Mouse (Mus musculus): ENCODE data around the gene Mettl16. TPM values are rescaled to one million over a fixed set of nuclear protein-coding genes. Genes with fewer than 3 reads are reported as not detected.

Gene Mettl16
- 40.6 TPM for polyA plus RNA-seq (2017; shearing (Covaris generic))

DNA sequence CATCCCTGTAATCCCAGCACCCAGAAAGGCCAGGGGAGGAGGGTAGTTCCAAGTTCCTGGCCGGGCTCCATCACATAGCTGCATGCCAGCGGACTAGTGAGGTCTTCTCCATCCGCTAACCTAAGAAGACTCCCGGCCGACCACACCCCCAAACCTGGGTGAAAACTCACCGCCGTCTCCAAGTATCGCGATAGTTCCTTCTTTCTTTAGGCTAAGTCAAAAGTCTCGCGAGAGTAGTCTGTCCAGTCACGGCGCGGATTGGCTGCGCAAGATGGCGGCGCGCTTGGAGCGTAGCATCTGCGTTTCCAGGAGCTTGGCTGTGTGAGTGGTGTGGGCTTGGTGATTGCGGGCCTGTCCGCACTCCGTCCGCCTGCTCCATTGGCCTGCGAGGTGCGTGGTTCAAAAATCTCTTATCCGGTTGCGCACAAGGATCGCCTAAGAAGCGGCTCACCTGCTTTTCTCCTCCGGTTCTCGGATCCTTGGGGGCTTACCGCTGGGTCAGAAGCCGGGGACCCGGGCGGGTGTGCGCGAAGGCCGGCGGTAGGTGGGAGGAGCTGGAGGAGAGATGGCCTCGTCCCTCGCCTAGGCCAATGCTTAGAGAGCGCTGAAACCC, at the start of gene Mettl16:
Mettl16 (plus strand) TSS at position 236 of the 613 bp plus-strand sequence.

DNA sequence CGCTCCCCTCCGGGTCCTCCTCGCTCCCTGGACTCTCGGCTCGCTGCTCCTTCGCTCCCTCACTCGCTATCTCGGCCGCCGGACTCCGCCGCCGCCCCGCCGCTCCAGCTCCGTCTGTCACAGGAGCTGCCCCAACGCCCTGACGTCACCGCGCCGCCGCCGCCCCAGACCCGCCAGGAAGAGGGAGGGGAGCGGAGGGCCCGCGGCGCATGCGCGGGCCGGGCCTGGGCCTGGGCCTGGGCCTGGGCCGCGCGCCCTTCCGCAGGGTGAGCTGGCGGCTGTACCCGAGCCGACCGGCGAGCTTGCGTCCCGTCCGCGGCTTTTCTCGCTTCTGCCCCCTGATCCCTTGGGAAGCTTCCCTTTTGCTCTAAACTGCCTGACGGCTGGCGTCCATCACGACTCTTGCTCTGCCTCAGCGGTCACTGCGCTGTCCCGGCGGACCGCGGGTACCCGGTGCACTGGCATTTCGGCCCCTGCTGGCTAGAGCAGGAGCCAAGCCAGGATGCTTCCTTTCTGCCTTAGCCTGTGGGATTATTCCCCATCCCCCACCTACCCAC, 46.3 kb upstream of the Mettl16 start, which contains the start of gene Pafah1b1:
Pafah1b1 (minus strand) TSS at position 436 of the 557 bp plus-strand sequence.

DNA sequence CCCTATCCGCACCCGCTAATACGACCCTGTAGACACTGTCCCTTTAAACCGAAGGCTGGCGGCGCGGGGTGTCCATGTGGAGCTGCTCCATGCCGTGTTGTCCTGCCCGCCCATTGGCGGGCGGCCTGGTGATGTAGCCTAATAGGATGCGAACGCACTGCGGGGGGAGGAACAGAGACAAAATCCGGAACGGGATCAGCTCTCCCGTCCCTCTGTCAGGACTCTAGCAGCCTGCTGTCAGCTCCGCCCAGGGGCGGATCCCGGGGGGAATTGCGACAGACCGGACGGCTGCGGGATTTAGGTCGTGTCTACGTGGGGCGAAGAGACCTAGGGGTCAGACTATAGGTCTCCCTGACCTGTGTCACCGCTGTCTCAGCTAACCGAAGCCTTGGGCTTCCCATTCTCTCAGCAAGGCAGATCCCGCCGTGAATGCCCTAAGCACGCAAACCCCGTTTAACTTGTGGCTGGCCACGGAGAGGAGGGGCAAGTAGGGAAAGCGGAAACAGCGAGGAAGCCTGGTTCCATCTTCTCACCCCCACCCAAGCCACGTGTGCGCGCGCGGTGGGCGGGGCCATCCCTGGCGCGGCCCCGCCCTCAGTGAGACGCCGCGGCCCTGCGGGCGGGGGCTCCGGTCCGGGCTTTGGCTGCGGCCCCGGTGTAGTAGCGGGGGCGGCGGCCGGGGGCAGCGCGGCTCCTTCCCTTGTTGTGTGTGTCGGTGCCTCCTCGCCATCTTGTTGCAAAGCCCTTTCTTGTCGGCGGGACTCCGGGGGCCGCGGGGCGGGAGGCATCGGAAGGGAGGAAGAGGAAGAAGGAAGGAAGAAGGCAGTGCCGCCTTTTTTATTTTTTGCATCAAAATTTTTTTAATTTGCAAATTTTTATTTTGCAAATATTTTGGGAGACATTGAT, 59.9 kb downstream of the Mettl16 start, which contains the start of gene Mnt:
Mnt (plus strand) TSS at position 665 of the 906 bp plus-strand sequence.

Other genes starting within 250 kb of the Mettl16 start
- 0.15 TPM for gene Rap1gap2, start 159.9 kb upstream of the Mettl16 start, polyA plus RNA-seq (2017; shearing (Covaris generic))
- gene Ccdc92b, start 151.2 kb upstream of the Mettl16 start, polyA plus RNA-seq (2017; shearing (Covaris generic)), result not detected
- gene Cluh, start 121.3 kb upstream of the Mettl16 start, polyA plus RNA-seq (2017; shearing (Covaris generic)), result 36.3 TPM
- 103 TPM for gene Pafah1b1, start 46.2 kb upstream of the Mettl16 start, polyA plus RNA-seq (2017; shearing (Covaris generic))
- 21.2 TPM for gene Mnt, start 60.1 kb downstream of the Mettl16 start, polyA plus RNA-seq (2017; shearing (Covaris generic))
- 4.5 TPM for gene Sgsm2, start 126.2 kb downstream of the Mettl16 start, polyA plus RNA-seq (2017; shearing (Covaris generic))
- gene Tsr1, start 127.2 kb downstream of the Mettl16 start, polyA plus RNA-seq (2017; shearing (Covaris generic)), result 66.6 TPM
- gene Smg6, start 155.0 kb downstream of the Mettl16 start, polyA plus RNA-seq (2017; shearing (Covaris generic)), result 35.9 TPM
- gene Srr, start 155.1 kb downstream of the Mettl16 start, polyA plus RNA-seq (2017; shearing (Covaris generic)), result 3.0 TPM

Data from naive thymus-derived CD4-positive, alpha-beta T cell, adult 5 months (primary cell).